Mouse (Mus musculus): ENCODE measurements around the gene Prm2. TPM values are rescaled to one million over a fixed set of nuclear protein-coding genes. Genes with fewer than 3 reads are reported as not detected.

Prm2 gene
- polyA plus RNA-seq (2016; fragmentation: Nextera tagmentation; extraction: Ambion mirVana), result not detected in 2 replicates

GRCm38 (mm10) chr16:10796034-10796433 is at the start of gene Prm2:
Prm2 (minus strand) TSS chr16:10796134.
- Histone ChIP-seq H3K4me1 (no peaks in the 10 kb centered on the region), H3K4me3 (no peak within 1 kb of the TSS), H3K27ac (replicated peaks) (no peak within 1 kb of the TSS), H3K27me3 (ENCODE audit: low read depth, poor library complexity, severe bottlenecking) (peaks cover 27% of the 10 kb centered on the region), H3K9me3 (replicated peaks) (no peaks in the 10 kb centered on the region), H3K36me3 (no peaks in the 10 kb centered on the region)
- DNase-seq (ENCODE audit: low spot score), result no peak
- 81% methylated on average over 6 of the region's 6 CpGs for WGBS

GRCm38 (mm10) chr16:10844319-10844670 is 48.4 kb upstream of the Prm2 start:
- Histone ChIP-seq H3K4me3 (no peak overlapping the region), H3K4me1 (peaks cover 21% of the 10 kb centered on the region), H3K36me3 (peaks cover 21% of the 10 kb centered on the region), H3K9me3 (replicated peaks) (no peaks in the 10 kb centered on the region), H3K27me3 (ENCODE audit: low read depth, poor library complexity, severe bottlenecking) (no peaks in the 10 kb centered on the region), H3K27ac (replicated peaks) (peak overlapping the region; percentile 68; the same call in 1 of the 2 replicates)
- DNase-seq (ENCODE audit: low spot score), result no peak
- WGBS, result 83% methylated on average over 6 of the region's 6 CpGs

GRCm38 (mm10) chr16:10843486-10844318 is 47.8 kb upstream of the Prm2 start:
- Histone ChIP-seq H3K4me1 (peaks cover 25% of the 10 kb centered on the region), H3K27ac (replicated peaks) (peak overlapping the region; percentile 68), H3K4me3 (peak overlapping the region; percentile 33), H3K27me3 (ENCODE audit: low read depth, poor library complexity, severe bottlenecking) (no peaks in the 10 kb centered on the region), H3K36me3 (peaks cover 22% of the 10 kb centered on the region), H3K9me3 (replicated peaks) (no peaks in the 10 kb centered on the region)
- DNase-seq (ENCODE audit: low spot score), result peak; percentile 52
- 34% methylated on average over 18 of the region's 18 CpGs for WGBS

- Histone ChIP-seq H3K4me1 (peaks cover 37% of the 10 kb centered on the region), H3K27me3 (ENCODE audit: low read depth, poor library complexity, severe bottlenecking) (no peaks in the 10 kb centered on the region), H3K9me3 (replicated peaks) (no peaks in the 10 kb centered on the region), H3K4me3 (no peak overlapping the region), H3K27ac (replicated peaks) (no peak overlapping the region), H3K36me3 (peaks cover 22% of the 10 kb centered on the region)
- DNase-seq (ENCODE audit: low spot score), result no peak
- WGBS, result 72% methylated on average over 4 of the region's 4 CpGs
Observed at GRCm38 (mm10) chr16:10842282-10842855, 46.4 kb upstream of the Prm2 start.

- WGBS, result 97% methylated on average over 12 of the region's 14 CpGs
- Histone ChIP-seq H3K4me1 (peaks cover 56% of the 10 kb centered on the region), H3K27me3 (ENCODE audit: low read depth, poor library complexity, severe bottlenecking) (no peaks in the 10 kb centered on the region), H3K4me3 (no peak overlapping the region), H3K27ac (replicated peaks) (no peak overlapping the region), H3K9me3 (replicated peaks) (no peaks in the 10 kb centered on the region), H3K36me3 (peaks cover 22% of the 10 kb centered on the region)
- DNase-seq (ENCODE audit: low spot score), result no peak
Observed at GRCm38 (mm10) chr16:10840018-10840417, 44.1 kb upstream of the Prm2 start.

GRCm38 (mm10) chr16:10838487-10839245 is 42.7 kb upstream of the Prm2 start:
- 62% methylated on average over 10 of the region's 10 CpGs for WGBS
- no peak overlapping the region for H3K4me3 ChIP-seq
- peaks cover 6% of the 10 kb centered on the region for H3K27me3 ChIP-seq (ENCODE audit: low read depth, poor library complexity, severe bottlenecking)
- H3K27ac ChIP-seq (replicated peaks), result no peak overlapping the region
- peaks cover 49% of the 10 kb centered on the region for H3K4me1 ChIP-seq
- peak; percentile 18 for DNase-seq (ENCODE audit: low spot score)
- H3K9me3 ChIP-seq (replicated peaks), result no peaks in the 10 kb centered on the region
- peaks cover 22% of the 10 kb centered on the region for H3K36me3 ChIP-seq

- Histone ChIP-seq H3K4me3 (no peak overlapping the region), H3K36me3 (peaks cover 22% of the 10 kb centered on the region), H3K27me3 (ENCODE audit: low read depth, poor library complexity, severe bottlenecking) (peaks cover 12% of the 10 kb centered on the region), H3K27ac (replicated peaks) (peak overlapping the region; percentile 11; the same call in 1 of the 2 replicates), H3K9me3 (replicated peaks) (no peaks in the 10 kb centered on the region), H3K4me1 (peaks cover 43% of the 10 kb centered on the region)
- no peak for DNase-seq (ENCODE audit: low spot score)
- WGBS, result 77% methylated on average over 1 of the region's 1 CpGs
Observed at GRCm38 (mm10) chr16:10837903-10838302, 42.0 kb upstream of the Prm2 start.

- Histone ChIP-seq H3K36me3 (peaks cover 22% of the 10 kb centered on the region), H3K27me3 (ENCODE audit: low read depth, poor library complexity, severe bottlenecking) (peaks cover 12% of the 10 kb centered on the region), H3K9me3 (replicated peaks) (no peaks in the 10 kb centered on the region), H3K4me3 (no peak overlapping the region), H3K27ac (replicated peaks) (no peak overlapping the region), H3K4me1 (peaks cover 41% of the 10 kb centered on the region)
- WGBS, result 94% methylated on average over 3 of the region's 3 CpGs
- no peak for DNase-seq (ENCODE audit: low spot score)
Observed at GRCm38 (mm10) chr16:10837250-10837649, 41.3 kb upstream of the Prm2 start.

GRCm38 (mm10) chr16:10836388-10836787 is 40.5 kb upstream of the Prm2 start:
- H3K4me1 ChIP-seq, result peaks cover 40% of the 10 kb centered on the region
- H3K27me3 ChIP-seq (ENCODE audit: low read depth, poor library complexity, severe bottlenecking), result peaks cover 12% of the 10 kb centered on the region
- no peak for DNase-seq (ENCODE audit: low spot score)
- peaks cover 21% of the 10 kb centered on the region for H3K36me3 ChIP-seq
- no peak overlapping the region for H3K27ac ChIP-seq (replicated peaks)
- H3K4me3 ChIP-seq, result peak overlapping the region; percentile 95; the same call in 1 of the 2 replicates
- WGBS, result 93% methylated on average over 3 of the region's 3 CpGs
- H3K9me3 ChIP-seq (replicated peaks), result no peaks in the 10 kb centered on the region

GRCm38 (mm10) chr16:10834911-10835587 is 39.1 kb upstream of the Prm2 start, which contains the start of gene Rmi2:
Rmi2 (plus strand) TSS chr16:10835059.
- peak within 1 kb of the TSS; percentile 95 for H3K4me3 ChIP-seq
- under 1% methylated on average over 67 of the region's 69 CpGs for WGBS
- peak; percentile 90 for DNase-seq (ENCODE audit: low spot score)

GRCm38 (mm10) chr16:10834542-10834910 is 38.6 kb upstream of the Prm2 start:
- peaks cover 3% of the 10 kb centered on the region; the same call in 1 of the 2 replicates for H3K36me3 ChIP-seq
- DNase-seq (ENCODE audit: low spot score), result no peak
- no peaks in the 10 kb centered on the region for H3K9me3 ChIP-seq (replicated peaks)
- peaks cover 39% of the 10 kb centered on the region for H3K4me1 ChIP-seq
- 12% methylated on average over 12 of the region's 12 CpGs for WGBS
- peak overlapping the region; percentile 95 for H3K4me3 ChIP-seq
- H3K27me3 ChIP-seq (ENCODE audit: low read depth, poor library complexity, severe bottlenecking), result peaks cover 12% of the 10 kb centered on the region
- peak overlapping the region; percentile 97 for H3K27ac ChIP-seq (replicated peaks)

More at GRCm38 (mm10) chr16:10834911-10835587, 39.1 kb upstream of the Prm2 start, which contains the start of gene Rmi2:
- Histone ChIP-seq H3K27me3 (ENCODE audit: low read depth, poor library complexity, severe bottlenecking) (peaks cover 12% of the 10 kb centered on the region), H3K9me3 (replicated peaks) (no peaks in the 10 kb centered on the region), H3K4me1 (peaks cover 40% of the 10 kb centered on the region), H3K36me3 (peaks cover 8% of the 10 kb centered on the region), H3K27ac (replicated peaks) (peak within 1 kb of the TSS; percentile 97)

GRCm38 (mm10) chr16:10828461-10828805 is 32.5 kb upstream of the Prm2 start:
- no peaks in the 10 kb centered on the region for H3K4me1 ChIP-seq
- H3K27ac ChIP-seq (replicated peaks), result no peak overlapping the region
- no peak overlapping the region for H3K4me3 ChIP-seq
- H3K9me3 ChIP-seq (replicated peaks), result no peaks in the 10 kb centered on the region
- no peaks in the 10 kb centered on the region for H3K36me3 ChIP-seq
- no peak for DNase-seq (ENCODE audit: low spot score)
- H3K27me3 ChIP-seq (ENCODE audit: low read depth, poor library complexity, severe bottlenecking), result peaks cover 4% of the 10 kb centered on the region; the same call in 1 of the 2 replicates
- WGBS, result 86% methylated on average over 4 of the region's 4 CpGs

Measured in midbrain, embryonic 10.5 days (tissue).